Mouse (Mus musculus): ENCODE data around the gene B230219D22Rik.

B230219D22Rik gene

DNA sequence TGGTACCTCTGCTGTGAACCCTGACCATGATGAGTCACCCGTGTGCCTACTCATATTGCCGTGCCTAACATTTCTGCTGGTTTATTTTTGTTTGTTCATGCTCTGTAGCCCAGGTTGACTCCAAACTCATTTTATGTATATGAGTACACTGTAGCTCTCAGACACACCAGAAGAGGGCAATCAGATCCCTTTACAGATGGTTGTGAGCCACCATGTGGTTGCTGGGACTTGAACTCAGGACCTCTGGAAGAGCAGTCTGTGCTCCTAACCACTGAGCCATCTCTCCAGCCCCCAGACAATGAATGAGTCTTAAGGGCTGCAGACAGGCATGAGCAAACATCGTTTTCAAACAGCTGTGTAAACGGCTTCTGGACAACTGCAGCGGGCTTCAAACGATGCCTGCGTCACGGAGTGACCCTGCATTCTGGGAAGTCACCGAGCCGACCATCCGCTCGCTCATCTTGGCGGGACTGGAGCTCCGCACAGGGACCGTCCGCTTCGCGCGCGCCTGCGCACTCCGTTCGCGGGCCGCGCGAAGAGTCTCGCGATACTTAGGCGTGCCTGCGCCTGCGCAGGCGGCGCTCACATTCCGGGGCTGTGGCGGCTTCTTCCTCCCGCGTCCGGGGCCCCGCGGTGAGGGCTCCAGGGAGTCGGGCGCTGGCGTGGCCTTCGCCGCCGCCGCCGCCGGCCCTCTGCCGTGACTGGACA lies at the start of gene B230219D22Rik:
B230219D22Rik (plus strand) TSS at position 590 of the 708 bp plus-strand sequence.
- no peak; the same call in 1 of the 2 replicates for TF ChIP-seq GATA4 (IDR thresholded peaks at IDR 0.05; ENCODE audit: insufficient replicate concordance, low read length)

GRCm38 (mm10) chr13:55644525-55644924 lies 48.4 kb upstream of the B230219D22Rik start:
- TF ChIP-seq GATA4 (IDR thresholded peaks at IDR 0.05; ENCODE audit: insufficient replicate concordance, low read length): no peak

DNA sequence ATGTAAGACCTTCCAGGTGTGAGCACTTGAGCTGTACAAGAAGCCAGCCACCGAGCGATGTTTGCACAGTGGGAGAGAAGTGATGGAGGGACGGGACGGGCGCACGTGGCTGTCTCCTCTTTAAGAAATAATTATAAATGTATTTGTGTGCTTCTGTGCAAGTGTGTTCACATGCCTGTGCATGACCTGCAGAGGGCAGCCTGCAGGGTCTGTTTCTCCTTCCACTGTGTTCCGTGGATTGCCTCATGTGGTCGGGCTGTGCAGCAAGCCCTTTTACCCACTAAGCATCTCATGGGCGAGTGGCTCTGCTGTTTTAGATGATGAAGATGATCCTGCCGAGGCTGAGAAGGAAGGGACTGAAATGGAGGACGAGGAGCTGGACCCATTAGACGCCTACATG lies 42.8 kb upstream of the B230219D22Rik start:
- no peak for TF ChIP-seq GATA4 (IDR thresholded peaks at IDR 0.05; ENCODE audit: insufficient replicate concordance, low read length)

DNA sequence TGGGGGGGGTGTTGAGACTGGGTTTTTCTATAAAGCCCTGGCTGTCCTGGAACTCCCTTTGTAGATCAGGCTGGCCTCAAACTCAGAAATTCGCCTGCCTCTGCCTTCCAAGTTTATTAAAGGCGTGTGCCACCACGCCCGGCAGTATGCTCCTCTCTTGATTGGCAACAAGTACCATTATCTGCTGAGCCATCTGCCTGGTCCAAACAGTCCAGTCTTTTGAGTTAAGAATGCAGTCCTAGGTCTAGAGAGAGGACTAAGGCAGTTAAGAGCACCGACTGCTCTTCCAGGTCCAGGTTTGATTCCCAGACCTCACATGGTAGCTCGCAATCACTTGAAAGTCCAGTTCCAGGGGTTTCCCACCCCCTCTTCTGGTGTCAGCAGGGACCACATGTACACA lies 41.9 kb upstream of the B230219D22Rik start:
- TF ChIP-seq GATA4 (IDR thresholded peaks at IDR 0.05; ENCODE audit: insufficient replicate concordance, low read length): no peak

GRCm38 (mm10) chr13:55668550-55668949 lies 24.4 kb upstream of the B230219D22Rik start:
- no peak for TF ChIP-seq GATA4 (IDR thresholded peaks at IDR 0.05; ENCODE audit: insufficient replicate concordance, low read length)

- no peak for TF ChIP-seq GATA4 (IDR thresholded peaks at IDR 0.05; ENCODE audit: insufficient replicate concordance, low read length)
Observed at GRCm38 (mm10) chr13:55672711-55673110, 20.2 kb upstream of the B230219D22Rik start.

DNA sequence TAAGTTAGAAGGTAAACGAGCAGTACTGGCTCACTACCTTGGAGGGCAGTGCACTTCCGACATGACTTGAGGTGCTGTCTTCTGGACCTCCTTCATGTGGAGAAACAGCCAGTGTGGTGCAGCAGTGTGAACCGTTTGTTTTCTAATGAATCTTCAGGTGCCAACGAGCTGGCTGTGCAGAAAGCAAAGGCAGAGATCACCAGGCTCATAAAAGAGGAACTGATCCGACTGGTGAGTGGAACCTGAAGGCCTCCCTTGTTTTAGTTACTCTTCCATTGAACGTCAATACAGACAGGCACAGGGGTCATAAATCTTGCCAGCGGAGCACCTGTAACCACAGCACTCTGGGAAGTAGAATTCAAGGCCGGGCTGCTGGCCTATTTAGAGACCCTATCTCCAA lies 15.6 kb upstream of the B230219D22Rik start:
- TF ChIP-seq GATA4 (IDR thresholded peaks at IDR 0.05; ENCODE audit: insufficient replicate concordance, low read length): no peak

DNA sequence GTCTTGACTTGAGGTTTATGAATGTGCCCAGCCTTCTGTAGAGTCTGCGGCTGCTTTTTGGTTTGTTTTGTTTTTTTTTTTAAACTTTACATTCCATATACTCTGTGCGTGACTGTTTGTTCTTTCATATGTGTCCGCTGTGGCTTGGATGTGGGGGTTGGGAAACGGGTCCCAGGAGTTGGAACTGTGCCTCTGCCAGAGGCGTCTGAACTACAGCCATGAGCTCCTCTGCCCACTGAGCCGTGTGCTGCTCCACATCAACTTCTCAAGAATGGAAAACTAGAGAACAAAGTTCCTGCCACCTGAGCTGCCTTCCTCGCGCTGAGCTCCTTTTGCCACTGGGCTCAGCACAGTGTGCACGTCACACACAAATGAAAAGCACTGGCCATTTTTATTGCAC lies 10.7 kb upstream of the B230219D22Rik start:
- TF ChIP-seq GATA4 (IDR thresholded peaks at IDR 0.05; ENCODE audit: insufficient replicate concordance, low read length): no peak

DNA sequence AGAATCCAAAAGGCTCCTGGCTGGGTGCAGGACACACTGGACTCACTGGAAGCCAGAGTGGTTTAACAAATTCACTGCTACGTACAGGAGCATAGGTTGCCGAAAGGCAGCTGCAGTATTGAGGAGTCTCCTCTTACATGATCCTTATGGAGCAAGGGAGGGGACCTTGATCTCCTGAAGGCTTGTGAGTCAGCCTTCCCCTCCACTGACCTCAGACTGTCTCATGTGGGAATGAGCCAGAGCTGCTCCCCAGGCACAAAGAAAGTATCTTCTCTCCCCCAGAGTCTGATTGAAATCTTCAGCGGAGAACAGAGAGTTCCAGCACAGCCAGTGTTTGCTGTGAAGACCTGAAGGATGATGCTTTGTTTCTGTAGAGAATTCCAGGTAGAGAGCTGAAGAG lies 9.3 kb upstream of the B230219D22Rik start:
- TF ChIP-seq GATA4 (IDR thresholded peaks at IDR 0.05; ENCODE audit: insufficient replicate concordance, low read length): no peak

DNA sequence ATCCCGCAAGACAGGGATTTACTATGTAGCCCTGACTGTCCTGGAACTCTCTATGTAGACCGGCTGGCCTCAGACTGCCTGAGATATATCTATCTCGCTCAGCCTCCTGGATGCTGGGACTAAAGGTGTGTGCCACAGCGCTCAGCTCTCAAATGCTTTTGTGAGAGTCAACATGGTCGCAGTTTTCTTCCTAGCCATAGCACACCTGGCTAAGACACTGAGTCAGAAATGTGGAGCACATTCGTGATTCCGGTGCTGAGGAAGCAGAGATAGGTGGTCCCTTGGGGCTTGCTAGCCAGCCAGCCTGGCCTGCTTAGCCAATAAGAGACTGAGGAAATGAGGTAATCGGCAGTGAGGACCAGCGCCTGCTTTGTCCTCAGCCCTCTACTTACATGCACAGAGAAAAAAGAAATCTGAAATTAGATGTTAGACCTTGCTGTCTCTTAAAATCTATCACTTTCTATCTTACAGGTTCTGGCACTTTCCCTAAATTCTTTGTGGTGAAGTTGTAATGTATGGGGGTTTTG lies 6.8 kb upstream of the B230219D22Rik start:
- TF ChIP-seq GATA4 (IDR thresholded peaks at IDR 0.05; ENCODE audit: insufficient replicate concordance, low read length): no peak

DNA sequence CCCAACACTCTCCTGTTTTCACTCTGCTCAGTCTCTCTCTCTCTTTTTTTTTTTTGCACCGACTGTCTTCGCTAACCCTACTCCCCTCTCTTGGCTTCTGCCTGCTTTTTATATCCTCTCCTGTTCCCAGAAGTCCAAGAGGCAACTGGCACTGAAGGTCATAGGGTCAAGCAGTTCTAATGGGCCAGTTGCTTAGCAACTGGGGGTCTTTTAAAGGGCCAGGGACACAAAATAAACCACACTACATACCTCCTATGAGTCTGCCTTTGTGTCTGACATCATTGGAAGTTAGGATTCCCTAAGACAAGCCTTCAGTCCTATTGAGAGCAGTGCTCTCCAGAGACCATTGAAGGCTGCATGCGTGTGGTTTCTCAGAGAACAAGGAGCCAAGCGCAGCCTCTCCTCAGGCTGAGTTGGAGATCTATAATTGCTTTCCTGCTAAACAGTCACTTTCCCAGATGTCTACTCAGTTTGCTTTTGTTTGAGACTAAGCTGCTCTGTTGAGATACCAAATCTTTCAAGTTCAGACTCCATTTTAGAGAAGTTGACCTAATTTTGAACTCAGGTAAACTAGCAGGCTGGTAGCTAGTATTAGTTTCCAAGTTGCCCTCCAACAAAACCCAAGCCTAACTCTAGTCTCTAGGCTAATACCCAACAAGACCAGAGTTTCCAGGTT lies 4.9 kb upstream of the B230219D22Rik start:
- TF ChIP-seq GATA4 (IDR thresholded peaks at IDR 0.05; ENCODE audit: insufficient replicate concordance, low read length): no peak

DNA sequence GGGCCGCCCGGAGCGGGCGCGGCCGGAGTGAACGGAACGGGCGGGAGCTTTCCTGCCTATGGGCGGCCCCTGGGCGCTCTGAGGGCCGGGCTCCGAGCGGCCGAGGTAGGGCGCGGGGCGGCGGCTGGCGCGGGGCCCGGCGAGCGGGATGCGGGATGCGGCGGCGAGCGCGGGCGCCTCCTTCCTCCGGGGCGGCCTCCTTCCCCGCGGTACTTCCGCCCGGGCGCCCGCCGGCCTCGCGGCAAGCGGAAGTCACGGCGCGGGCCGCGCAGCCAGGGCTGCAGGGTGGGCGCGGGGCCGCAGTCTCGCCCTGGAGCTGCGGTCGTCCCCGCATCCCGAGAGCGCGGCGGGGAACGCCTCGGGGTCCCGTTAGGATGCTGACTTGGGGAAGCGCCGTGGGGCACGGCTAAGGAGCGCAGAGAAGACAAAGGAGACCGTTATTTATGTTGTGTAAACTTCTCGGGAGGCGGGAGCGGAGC lies 358 bp downstream of the B230219D22Rik start:
- no peak for TF ChIP-seq GATA4 (IDR thresholded peaks at IDR 0.05; ENCODE audit: insufficient replicate concordance, low read length)

GRCm38 (mm10) chr13:55694110-55694509 lies 1.2 kb downstream of the B230219D22Rik start:
- no peak for TF ChIP-seq GATA4 (IDR thresholded peaks at IDR 0.05; ENCODE audit: insufficient replicate concordance, low read length)

DNA sequence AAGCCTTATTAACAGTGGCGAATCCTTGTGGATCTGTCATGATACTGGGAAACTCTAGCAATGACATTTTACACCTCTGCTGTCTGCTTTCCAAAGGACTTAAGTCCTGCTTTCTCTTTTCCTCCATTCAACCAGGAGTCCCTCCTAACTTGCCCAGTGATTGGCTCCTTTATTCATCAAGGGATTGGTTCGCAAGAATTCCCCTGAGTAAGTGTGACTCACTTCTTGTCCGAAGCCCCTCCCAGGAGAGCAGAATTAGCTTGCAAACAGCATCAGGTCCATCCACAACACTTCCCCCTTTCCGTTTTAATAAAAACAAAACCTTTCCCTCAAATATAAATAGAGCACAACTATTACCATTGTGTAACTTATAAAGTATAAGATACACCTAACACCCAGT lies 11.4 kb downstream of the B230219D22Rik start:
- no peak for TF ChIP-seq GATA4 (IDR thresholded peaks at IDR 0.05; ENCODE audit: insufficient replicate concordance, low read length)

- no peak for TF ChIP-seq GATA4 (IDR thresholded peaks at IDR 0.05; ENCODE audit: insufficient replicate concordance, low read length)
Observed at GRCm38 (mm10) chr13:55712846-55713245, 19.9 kb downstream of the B230219D22Rik start.

DNA sequence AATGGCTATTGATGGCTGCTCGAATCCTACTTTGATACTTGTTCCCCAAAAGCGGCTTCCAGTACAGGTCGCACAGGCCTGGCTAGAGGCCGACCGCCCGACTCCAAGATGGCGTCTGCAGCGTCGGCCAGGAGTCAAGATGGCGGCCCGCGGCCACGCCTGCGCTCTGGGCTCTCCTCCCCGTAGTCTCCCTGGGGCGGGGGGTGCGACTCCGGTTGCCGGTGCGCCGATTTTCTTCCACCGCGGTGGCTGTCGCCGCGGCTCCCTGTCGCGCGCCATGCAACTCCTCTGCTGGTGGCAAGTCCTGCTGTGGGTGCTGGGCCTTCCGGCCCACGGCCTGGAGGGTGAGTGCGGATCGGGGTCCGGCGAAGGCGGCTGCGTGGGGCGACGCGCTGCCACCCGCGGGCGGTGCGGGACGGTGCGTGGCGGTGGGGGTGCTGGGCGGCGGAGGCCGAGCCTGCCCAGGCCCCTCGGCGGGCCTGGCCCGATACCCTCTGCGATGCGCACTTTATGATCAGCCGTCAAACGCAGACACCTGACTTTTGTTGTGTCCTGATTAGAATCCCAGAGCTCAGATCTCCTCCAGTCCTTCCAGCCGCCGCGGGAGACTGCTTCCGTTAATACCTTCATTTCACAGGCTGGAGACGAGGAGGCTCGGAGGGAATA lies 21.7 kb downstream of the B230219D22Rik start, which contains the start of gene Txndc15:
Txndc15 (plus strand) TSS at position 150 of the 666 bp plus-strand sequence.
- no peak for TF ChIP-seq GATA4 (IDR thresholded peaks at IDR 0.05; ENCODE audit: insufficient replicate concordance, low read length)
